In genomic region chr15:7143689-7144170, GRCm38 (mm10) we compare ENCODE assay signal across 16 mouse cellular contexts.
"Had no signal": no experiment of that assay in that cellular context is flagged by ENCODE, and none has a peak within 500 bp of the region (broad histone marks: within the 10 kb centered on the region; RNA-seq: fewer than 3 reads in every experiment).

No protein-coding gene starts in this region.

- H3K36me3 ChIP-seq: kidney, embryonic 15.5 days; limb, embryonic 12.5 days; limb, embryonic 15.5 days; lung, embryonic 15.5 days had no signal

- H3K9me3 ChIP-seq: kidney, embryonic 15.5 days; limb, embryonic 12.5 days; limb, embryonic 15.5 days; lung, embryonic 15.5 days had no signal

- H3K4me3 ChIP-seq: kidney, embryonic 15.5 days; left cerebral cortex, adult 2 months; limb, embryonic 12.5 days; limb, embryonic 15.5 days; lung, embryonic 15.5 days had no signal

- H3K27me3 ChIP-seq: kidney, embryonic 15.5 days; limb, embryonic 12.5 days; limb, embryonic 15.5 days; lung, embryonic 15.5 days had no signal

- DNase-seq: kidney, adult 8-10 months; kidney, postnatal 10 days; kidney, postnatal 4 days; layer of hippocampus, postnatal 36 days; lung, adult 18-20 months; midbrain, embryonic 14.5 days; thymus, postnatal 36 days had no signal

- H3K4me2 ChIP-seq: kidney, embryonic 15.5 days; limb, embryonic 12.5 days; limb, embryonic 15.5 days; lung, embryonic 15.5 days; midbrain, embryonic 11.5 days had no signal

- H3K27ac ChIP-seq: kidney, embryonic 15.5 days; left cerebral cortex, adult 2 months; limb, embryonic 12.5 days; limb, embryonic 15.5 days; liver, embryonic 14.5 days; lung, embryonic 15.5 days; macrophage had no signal

- H3K9ac ChIP-seq: kidney, embryonic 15.5 days; limb, embryonic 12.5 days; limb, embryonic 15.5 days; liver, embryonic 14.5 days; lung, embryonic 15.5 days had no signal

- ATAC-seq: intestine, postnatal 0 days had no signal
